Mouse (Mus musculus) forebrain, embryonic 11.5 days (tissue): ENCODE measurements at regions not wholly inside any gene's neighbourhood (a gene's known extent, or its start where the extent isn't known, plus 50 kb on each side); places are given as distances from the start of the nearest gene placed in this dataset.

Source experiments
- ATAC-seq: fragments of 200-750 bp; cut with Nextera tagmentation; replicated peaks from 2 replicates; pipeline ENCODE4 v1.8.0; 2017; ENCODE audit warnings: moderate TSS enrichment; ENCODE audit not compliant: low FRiP score
- DNase-seq: peaks from one replicate; pipeline ENCODE4 v3.0.0-alpha.2; 2017; ENCODE audit warnings: low spot score
- H3K27ac ChIP-seq: fragments of 300-500 bp; sonication (generic); 2 replicates; pipeline ENCODE4 v1.5.1; 2014; ENCODE audit warnings: low read depth, low read length
- H3K27me3 ChIP-seq: fragments of 300-500 bp; sonication (generic); 2 replicates; pipeline ENCODE4 v1.6.1; 2014; ENCODE audit warnings: mild to moderate bottlenecking, low read length, mixed read lengths; ENCODE audit not compliant: control insufficient read depth, insufficient read depth
- H3K36me3 ChIP-seq: fragments of 300-500 bp; sonication (generic); 2 replicates; pipeline ENCODE4 v1.6.1; 2014; ENCODE audit warnings: mild to moderate bottlenecking, low read length, moderate library complexity, mixed read lengths; ENCODE audit not compliant: control insufficient read depth, insufficient read depth
- H3K4me1 ChIP-seq: fragments of 300-500 bp; sonication (generic); replicated peaks from 2 replicates; pipeline ENCODE4 v1.6.1; 2014; ENCODE audit warnings: low read length, mixed read lengths; ENCODE audit not compliant: control insufficient read depth, insufficient read depth
- H3K4me2 ChIP-seq: fragments of 300-500 bp; sonication (generic); 2 replicates; pipeline ENCODE4 v1.6.1; 2014; ENCODE audit warnings: low read depth, mild to moderate bottlenecking, low read length, moderate library complexity, mixed read lengths; ENCODE audit not compliant: severe bottlenecking
- H3K4me3 ChIP-seq: fragments of 300-500 bp; sonication (generic); 2 replicates; pipeline ENCODE4 v1.5.1; 2014; ENCODE audit warnings: low read depth, low read length
- H3K9ac ChIP-seq: fragments of 300-500 bp; sonication (generic); 2 replicates; pipeline ENCODE4 v1.6.1; 2014; ENCODE audit warnings: low read length
- H3K9me3 ChIP-seq: fragments of 300-500 bp; sonication (generic); 2 replicates; pipeline ENCODE4 v1.6.1; 2016; ENCODE audit warnings: low read length, mixed read lengths; ENCODE audit not compliant: control insufficient read depth
- WGBS: fragments of 180-500 bp; shearing (Covaris S2); extraction: QIAGEN DNeasy Blood & Tissue Kit; methylation state at CpG from one replicate; pipeline ENCODE4 v1.1.7; 2014; 5-methylcytosine and 5-hydroxymethylcytosine counted together

DNA sequence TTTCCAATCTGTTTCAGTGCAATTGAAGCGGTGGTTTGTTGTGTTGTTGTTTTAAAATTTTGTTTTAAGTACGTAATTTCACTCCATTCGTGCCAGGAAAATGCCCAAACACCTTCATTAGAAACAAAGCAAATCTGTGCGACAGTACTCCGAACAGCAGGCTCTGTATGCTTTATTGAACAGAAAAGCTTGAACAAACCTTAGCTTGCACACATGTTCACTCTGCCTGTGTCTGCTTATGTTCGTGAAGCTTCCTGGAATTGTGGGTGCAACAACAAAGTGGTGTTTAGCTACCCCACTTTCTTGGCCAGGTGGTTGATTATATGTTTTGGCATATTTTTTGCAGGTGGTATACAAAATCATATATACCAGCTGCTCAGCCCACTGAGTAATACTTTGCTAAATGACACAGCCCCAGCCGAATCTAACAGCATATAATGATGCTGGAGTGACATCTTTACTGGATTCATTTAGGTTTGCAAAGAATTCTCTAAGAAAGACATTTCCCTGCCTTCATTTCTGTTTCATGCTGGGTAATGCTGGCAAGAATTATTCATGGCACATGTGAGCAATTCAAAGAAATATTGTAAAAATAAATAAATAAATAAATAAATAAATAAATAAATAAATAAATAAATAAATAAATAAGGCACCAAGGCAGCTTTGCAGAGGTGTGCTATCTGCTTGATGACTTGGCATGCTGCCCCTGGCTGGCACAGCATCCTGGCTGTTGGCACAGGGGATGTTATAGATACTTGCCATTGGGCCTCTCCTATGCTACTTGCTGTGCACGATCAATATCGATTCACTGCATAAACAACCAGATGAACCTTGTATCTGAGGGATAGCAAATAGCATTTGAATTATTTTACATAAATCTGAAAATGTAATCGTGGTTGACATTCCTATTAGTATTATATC lies 679.9 kb downstream of the Dach1 start:
- H3K36me3 ChIP-seq: no peaks in the 10 kb centered on the region
- H3K4me2 ChIP-seq: no peak overlapping the region
- no peaks in the 10 kb centered on the region for H3K27me3 ChIP-seq
- DNase-seq (no peak), ATAC-seq (no peak)
- 92% methylated on average over 10 of the region's 10 CpGs for WGBS
- no peak overlapping the region for H3K4me3 ChIP-seq
- no peaks in the 10 kb centered on the region for H3K4me1 ChIP-seq
- no peak overlapping the region for H3K27ac ChIP-seq
- H3K9me3 ChIP-seq: no peaks in the 10 kb centered on the region
- H3K9ac ChIP-seq: no peak overlapping the region

DNA sequence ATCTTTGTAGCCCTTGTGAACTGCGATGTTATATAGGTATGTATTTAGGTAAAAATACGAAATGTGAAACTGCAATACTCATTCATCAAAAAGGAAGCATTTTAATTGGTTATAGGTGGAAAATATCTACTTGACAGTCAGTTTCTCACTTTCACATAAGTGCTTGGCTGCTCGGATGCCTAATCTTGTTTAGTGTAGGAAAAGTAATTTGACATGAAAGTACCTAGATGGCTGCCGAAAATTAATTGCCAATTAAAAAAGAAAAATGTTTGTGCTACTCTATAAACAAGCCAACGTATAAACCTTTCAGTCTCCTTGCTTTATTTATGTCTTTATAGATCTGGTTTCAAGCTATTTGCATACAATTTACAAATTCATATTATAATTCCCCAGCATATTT lies 691.3 kb downstream of the Dach1 start:
- Histone ChIP-seq H3K9me3 (no peaks in the 10 kb centered on the region), H3K27ac (no peak overlapping the region), H3K4me2 (no peak overlapping the region), H3K36me3 (no peaks in the 10 kb centered on the region), H3K4me3 (no peak overlapping the region), H3K9ac (no peak overlapping the region), H3K4me1 (no peaks in the 10 kb centered on the region), H3K27me3 (no peaks in the 10 kb centered on the region)
- WGBS: 68% methylated on average over 5 of the region's 5 CpGs
- ATAC-seq (no peak), DNase-seq (no peak)

DNA sequence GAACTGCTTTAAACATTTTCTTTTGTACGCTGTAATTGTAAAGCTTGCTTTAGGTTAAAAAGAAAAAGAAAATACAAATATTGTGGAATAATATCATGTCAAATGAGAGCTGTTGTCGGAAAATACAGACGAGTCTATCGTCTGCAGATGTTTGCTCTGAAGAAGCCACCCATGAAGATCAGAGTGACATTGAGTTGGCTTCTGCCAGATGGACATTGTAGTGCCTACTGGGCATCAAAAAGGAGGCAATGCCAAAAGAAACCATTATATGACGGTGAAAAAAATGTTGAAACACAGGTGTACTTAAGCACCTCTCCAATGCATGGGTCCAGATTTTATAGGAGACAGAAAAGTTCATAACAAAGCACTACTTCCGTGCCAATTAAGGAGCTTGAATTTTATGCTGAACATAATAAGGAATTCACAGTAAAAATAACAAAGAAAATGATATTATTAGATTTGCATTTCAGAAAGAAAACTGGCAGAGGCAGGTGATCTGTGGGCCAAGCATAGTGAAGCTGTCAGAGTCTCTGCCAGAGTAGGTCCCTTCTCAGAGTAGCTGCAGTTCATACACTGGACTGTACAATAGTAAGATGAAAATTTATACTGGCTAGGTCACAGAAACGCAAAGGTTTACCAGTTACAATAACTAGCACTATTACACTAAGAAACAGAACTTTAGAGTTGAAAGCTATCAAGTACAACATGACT lies 718.9 kb downstream of the Dach1 start:
- Histone ChIP-seq H3K27ac (no peak overlapping the region), H3K9ac (no peak overlapping the region), H3K4me1 (no peaks in the 10 kb centered on the region), H3K4me2 (no peak overlapping the region), H3K36me3 (no peaks in the 10 kb centered on the region), H3K4me3 (no peak overlapping the region), H3K27me3 (no peaks in the 10 kb centered on the region), H3K9me3 (no peaks in the 10 kb centered on the region)
- no peak for DNase-seq
- ATAC-seq: no peak
- 85% methylated on average over 7 of the region's 7 CpGs for WGBS

DNA sequence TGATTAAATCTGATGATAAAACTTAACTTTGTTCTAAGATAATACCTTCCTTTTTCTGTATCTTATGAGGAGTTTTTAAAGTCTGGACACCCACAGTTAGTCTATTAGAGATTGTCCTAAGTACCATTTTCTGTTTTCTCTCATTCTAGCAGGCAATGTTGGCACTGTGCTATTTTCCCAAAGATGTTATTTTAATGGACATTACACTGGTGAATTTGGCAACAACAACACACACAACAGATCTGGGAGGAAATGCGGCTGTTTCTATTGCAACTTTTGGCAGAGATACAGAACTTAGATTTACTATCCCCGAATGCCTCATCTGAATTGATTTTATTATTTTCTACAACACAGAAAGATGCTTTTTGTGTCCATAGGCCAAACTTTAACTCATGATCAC lies 720.9 kb downstream of the Dach1 start:
- no peak for DNase-seq
- no peaks in the 10 kb centered on the region for H3K9me3 ChIP-seq
- no peak overlapping the region for H3K27ac ChIP-seq
- no peak overlapping the region for H3K4me2 ChIP-seq
- 90% methylated on average over 2 of the region's 2 CpGs for WGBS
- ATAC-seq: no peak
- H3K9ac ChIP-seq: no peak overlapping the region
- no peaks in the 10 kb centered on the region for H3K4me1 ChIP-seq
- H3K4me3 ChIP-seq: no peak overlapping the region
- H3K27me3 ChIP-seq: no peaks in the 10 kb centered on the region
- H3K36me3 ChIP-seq: no peaks in the 10 kb centered on the region

DNA sequence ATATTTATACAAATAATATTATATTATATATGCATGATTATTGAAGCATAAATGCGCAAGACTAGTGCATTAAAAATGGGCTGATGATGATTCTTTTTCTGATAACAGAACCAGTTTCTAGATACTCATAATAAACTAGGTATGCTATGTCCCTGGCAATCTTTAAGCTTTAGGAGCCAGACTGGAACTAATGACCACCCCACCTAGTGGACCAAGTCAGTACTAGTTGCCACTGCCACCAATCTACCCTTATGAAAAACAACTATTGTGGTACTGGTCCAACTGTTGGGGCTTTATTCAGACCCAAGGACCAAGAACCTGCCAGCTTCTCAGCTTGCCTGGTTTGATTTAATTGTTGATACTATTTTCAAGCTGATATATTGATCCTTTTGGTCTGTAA lies 722.8 kb downstream of the Dach1 start:
- 95% methylated on average over 1 of the region's 1 CpGs for WGBS
- 0 out of 2 replicates have a peak, but pooled peaks have one; percentile 51 for ATAC-seq
- H3K4me3 ChIP-seq: no peak overlapping the region
- no peaks in the 10 kb centered on the region for H3K36me3 ChIP-seq
- H3K4me2 ChIP-seq: no peak overlapping the region
- no peak overlapping the region for H3K27ac ChIP-seq
- DNase-seq: no peak
- no peaks in the 10 kb centered on the region for H3K9me3 ChIP-seq
- H3K4me1 ChIP-seq: no peaks in the 10 kb centered on the region
- H3K27me3 ChIP-seq: no peaks in the 10 kb centered on the region
- no peak overlapping the region for H3K9ac ChIP-seq

DNA sequence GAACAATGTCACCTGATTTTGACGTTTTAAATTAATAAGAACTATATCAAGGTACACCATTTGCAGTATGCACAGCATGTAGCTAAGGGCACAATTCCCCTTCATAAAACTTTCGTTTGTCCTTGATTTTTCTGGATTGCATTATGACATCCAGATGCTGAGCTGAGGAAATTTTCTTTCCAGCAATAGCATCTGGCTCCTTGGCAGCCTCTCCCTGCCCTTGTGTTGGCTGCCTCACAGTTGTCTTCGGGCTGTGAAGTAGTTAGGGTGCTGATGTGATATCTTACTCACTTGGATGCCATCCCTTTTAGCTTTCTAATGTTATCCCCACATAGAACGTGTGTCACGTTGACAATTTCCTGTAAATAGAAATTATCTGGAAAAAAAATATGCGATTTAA lies 729.2 kb downstream of the Dach1 start:
- 81% methylated on average over 6 of the region's 6 CpGs for WGBS
- H3K4me2 ChIP-seq: no peak overlapping the region
- H3K9ac ChIP-seq: no peak overlapping the region
- H3K36me3 ChIP-seq: no peaks in the 10 kb centered on the region
- no peak overlapping the region for H3K4me3 ChIP-seq
- no peaks in the 10 kb centered on the region for H3K9me3 ChIP-seq
- no peak for DNase-seq
- no peak for ATAC-seq
- H3K27ac ChIP-seq: no peak overlapping the region
- no peaks in the 10 kb centered on the region for H3K27me3 ChIP-seq
- no peaks in the 10 kb centered on the region for H3K4me1 ChIP-seq

DNA sequence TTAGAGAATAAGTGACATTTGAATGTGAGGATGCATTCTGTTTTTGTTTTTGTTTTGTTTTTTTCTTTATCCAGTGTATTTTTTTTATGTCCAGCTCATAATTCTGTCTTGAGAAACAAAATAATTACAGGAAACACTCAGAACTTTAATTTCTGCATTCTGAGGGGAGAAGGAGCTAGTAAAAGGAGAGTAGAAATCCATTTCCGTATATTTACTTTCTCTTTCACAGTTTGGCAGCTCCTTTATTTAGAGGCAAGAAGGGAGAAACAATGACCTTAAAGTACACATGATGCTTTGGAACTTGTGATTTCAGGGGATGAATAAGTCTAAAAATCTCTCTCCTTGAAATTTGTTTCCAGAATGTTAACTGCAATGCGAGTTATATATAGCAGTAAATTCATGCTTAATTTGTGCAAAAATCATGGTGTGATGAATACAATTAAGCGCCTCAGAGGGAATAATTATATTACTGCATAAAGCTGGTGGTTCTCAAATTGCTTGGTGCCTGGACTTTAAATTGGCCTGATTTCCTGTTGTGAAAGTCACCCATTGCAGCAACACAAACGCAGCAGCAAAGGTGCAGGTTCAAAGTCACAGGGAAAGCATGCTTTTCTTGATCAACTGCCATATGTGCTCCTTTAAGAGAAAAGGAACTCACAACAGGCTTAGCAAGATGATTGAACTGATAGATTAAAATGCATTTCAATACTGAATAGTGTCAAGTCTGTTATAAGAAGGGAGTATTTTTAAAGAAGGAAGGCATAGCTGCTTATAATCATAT lies 733.9 kb downstream of the Dach1 start:
- H3K9ac ChIP-seq: no peak overlapping the region
- H3K9me3 ChIP-seq: no peaks in the 10 kb centered on the region
- no peak overlapping the region for H3K4me2 ChIP-seq
- no peak overlapping the region for H3K27ac ChIP-seq
- WGBS: 48% methylated on average over 4 of the region's 4 CpGs
- H3K4me1 ChIP-seq: no peaks in the 10 kb centered on the region
- H3K4me3 ChIP-seq: no peak overlapping the region
- H3K36me3 ChIP-seq: no peaks in the 10 kb centered on the region
- no peak for DNase-seq
- no peak for ATAC-seq
- no peaks in the 10 kb centered on the region for H3K27me3 ChIP-seq

DNA sequence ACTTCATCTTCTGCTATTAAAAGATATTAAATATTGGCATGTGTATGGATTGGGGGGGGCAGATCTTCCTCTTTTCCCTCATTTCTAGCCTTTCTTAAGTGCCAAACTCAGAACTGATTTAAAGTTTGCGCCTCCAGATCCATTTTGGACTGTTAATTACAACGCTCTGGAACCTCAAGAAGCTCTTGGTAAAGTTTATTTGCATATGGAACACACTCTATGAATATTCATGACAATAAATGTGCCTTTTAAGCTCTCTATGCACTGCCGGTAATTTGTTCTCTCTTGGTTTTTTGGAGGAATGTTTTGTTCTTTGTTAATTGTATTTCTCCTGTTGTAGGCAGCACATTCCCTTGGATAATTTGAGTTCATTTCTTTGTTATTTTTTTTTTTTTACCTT lies 738.3 kb downstream of the Dach1 start:
- H3K9ac ChIP-seq: no peak overlapping the region
- DNase-seq: no peak
- H3K9me3 ChIP-seq: no peaks in the 10 kb centered on the region
- 77% methylated on average over 3 of the region's 3 CpGs for whole genome bisulfite sequencing
- no peaks in the 10 kb centered on the region for H3K27me3 ChIP-seq
- H3K27ac ChIP-seq: no peak overlapping the region
- no peak for ATAC-seq
- no peaks in the 10 kb centered on the region for H3K4me1 ChIP-seq
- H3K36me3 ChIP-seq: no peaks in the 10 kb centered on the region
- H3K4me3 ChIP-seq: no peak overlapping the region
- no peak overlapping the region for H3K4me2 ChIP-seq
